Mouse (Mus musculus): Measurements from ENCODE around the gene Shank2. TPM values are rescaled to one million over a fixed set of nuclear protein-coding genes. Genes with fewer than 3 reads are reported as not detected.

Shank2 gene
- total and polyA plus RNA-seq, 3 experiments = not detected

- H3K4me1 ChIP-seq (ENCODE audit: control insufficient read depth in 1 of 2, insufficient read depth in 2 of 2) = peaks cover 5% of the 10 kb centered on the region in 2 experiments; a peak in 2 of 4 replicates
- TF ChIP-seq RCOR1 (conservative IDR thresholded peaks at IDR 0.05; ENCODE audit: low read depth, low read length) (no peak), MYC (IDR thresholded peaks at IDR 0.05; ENCODE audit: low read depth, low read length) (no peak)
- no peak overlapping the region for H3K9ac ChIP-seq (ENCODE audit: insufficient read depth, low read depth)
- peaks cover 7% of the 10 kb centered on the region for H3K9me3 ChIP-seq (replicated peaks; ENCODE audit: low read length)
- peaks cover 72% of the 10 kb centered on the region for H3K27me3 ChIP-seq (replicated peaks)
- in situ Hi-C loops (cut with MboI; ENCODE audit: low pct_ligation_motif_present, low pct_unique_long_range_greater_than_20kb, low sequenced_read_pairs) (no loop called here), dilution Hi-C loops (cut with MboI; ENCODE audit: extremely low pct_ligation_motif_present, extremely low pct_unique_long_range_greater_than_20kb, low sequenced_read_pairs) (no loop called here)
- no peak overlapping the region for H3K4me2 ChIP-seq (ENCODE audit: insufficient read depth, low read depth, poor library complexity, severe bottlenecking)
- no peaks in the 10 kb centered on the region for H3K79me2 ChIP-seq (replicated peaks; ENCODE audit: control insufficient read depth, extremely low read depth, insufficient read depth, poor library complexity, severe bottlenecking)
- H3K4me3 ChIP-seq (replicated peaks in 1 of 3; ENCODE audit: low read depth in 2 of 3, low read length in 2 of 3, poor library complexity in 1 of 3) = no peak overlapping the region
- no peak for DNase-seq (ENCODE audit: extremely low read depth)
- H3K27ac ChIP-seq (ENCODE audit: insufficient read depth, low read depth) = no peak overlapping the region
- no peaks in the 10 kb centered on the region for H3K36me3 ChIP-seq (replicated peaks in 1 of 2; ENCODE audit: control insufficient read depth in 1 of 2, insufficient read depth in 1 of 2, low read length in 1 of 2)
Measured at GRCm38 (mm10) chr7:144391727-144392126, 390.0 kb downstream of the Shank2 start.

GRCm38 (mm10) chr7:144402492-144402891 is 400.8 kb downstream of the Shank2 start:
- DNase-seq (ENCODE audit: extremely low read depth) = no peak
- no peak overlapping the region for H3K4me2 ChIP-seq (ENCODE audit: insufficient read depth, low read depth, poor library complexity, severe bottlenecking)
- H3K27me3 ChIP-seq (replicated peaks) = peaks cover 92% of the 10 kb centered on the region
- no peak for TF ChIP-seq ZKSCAN1 (IDR thresholded peaks at IDR 0.05; ENCODE audit: borderline replicate concordance, low read depth, low read length)
- no peak for TF ChIP-seq MYC (IDR thresholded peaks at IDR 0.05; ENCODE audit: low read depth, low read length)
- TF ChIP-seq JUND (conservative IDR thresholded peaks at IDR 0.05; ENCODE audit: low read depth, low read length) = no peak
- TF ChIP-seq SMC3 (IDR thresholded peaks at IDR 0.05; ENCODE audit: low read depth, low read length) = no peak
- no peak for TF ChIP-seq POLR2A (IDR thresholded peaks at IDR 0.05; ENCODE audit: low read depth, low read length)
- TF ChIP-seq CTCF (conservative IDR thresholded peaks at IDR 0.05 in 1 of 2, IDR thresholded peaks at IDR 0.05 in 1 of 2; ENCODE audit: low read depth in 2 of 2, low read length in 2 of 2) = no peak
- TF ChIP-seq IRF4 (IDR thresholded peaks at IDR 0.05; ENCODE audit: low read depth, low read length) = no peak
- TF ChIP-seq ELF1 (IDR thresholded peaks at IDR 0.05; ENCODE audit: low read depth, low read length) = no peak
- no peak for TF ChIP-seq USF1 (IDR thresholded peaks at IDR 0.05; ENCODE audit: low read depth, low read length)
- no peak for TF ChIP-seq ZNF384 (IDR thresholded peaks at IDR 0.05; ENCODE audit: low read depth, low read length)
- TF ChIP-seq JUN (IDR thresholded peaks at IDR 0.05; ENCODE audit: insufficient read depth, low read depth, low read length) = no peak
- TF ChIP-seq EP300 (IDR thresholded peaks at IDR 0.05; ENCODE audit: low read length) = no peak
- TF ChIP-seq UBTF (IDR thresholded peaks at IDR 0.05; ENCODE audit: low read depth, low read length) = no peak
- no peak for TF ChIP-seq TBP (conservative IDR thresholded peaks at IDR 0.05; ENCODE audit: low read depth, low read length)
- TF ChIP-seq POLR2AphosphoS2 (IDR thresholded peaks at IDR 0.05; ENCODE audit: low read depth, low read length) = no peak
- dilution Hi-C loops (cut with MboI; ENCODE audit: extremely low pct_ligation_motif_present, extremely low pct_unique_long_range_greater_than_20kb, low sequenced_read_pairs) = no loop called here
- H3K36me3 ChIP-seq (replicated peaks in 1 of 2; ENCODE audit: control insufficient read depth in 1 of 2, insufficient read depth in 1 of 2, low read length in 1 of 2) = no peaks in the 10 kb centered on the region
- H3K4me1 ChIP-seq (ENCODE audit: control insufficient read depth in 1 of 2, insufficient read depth in 2 of 2) = no peaks in the 10 kb centered on the region
- no peak overlapping the region for H3K9ac ChIP-seq (ENCODE audit: insufficient read depth, low read depth)
- no peaks in the 10 kb centered on the region for H3K79me2 ChIP-seq (replicated peaks; ENCODE audit: control insufficient read depth, extremely low read depth, insufficient read depth, poor library complexity, severe bottlenecking)
- H3K9me3 ChIP-seq (replicated peaks; ENCODE audit: low read length) = no peaks in the 10 kb centered on the region
- H3K4me3 ChIP-seq (replicated peaks in 1 of 3; ENCODE audit: low read depth in 2 of 3, low read length in 2 of 3, poor library complexity in 1 of 3) = no peak overlapping the region
- in situ Hi-C loops (cut with MboI; ENCODE audit: low pct_ligation_motif_present, low pct_unique_long_range_greater_than_20kb, low sequenced_read_pairs) = no loop called here
- H3K27ac ChIP-seq (ENCODE audit: insufficient read depth, low read depth) = no peak overlapping the region
